Mouse (Mus musculus) cerebellum, adult 2 months (tissue): ENCODE results near the gene Usf2.

Source experiments
- CTCF ChIP-seq: fragments of 200-500 bp; IDR thresholded peaks from 2 replicates; pipeline ENCODE4 v1.5.1; 2011; ENCODE audit warnings: low read depth, mild to moderate bottlenecking, control low read depth, low read length, moderate library complexity, borderline replicate concordance; ENCODE audit not compliant: insufficient read depth
- POLR2A ChIP-seq: fragments of 200-500 bp; IDR thresholded peaks from 2 replicates; pipeline ENCODE4 v1.6.1; 2011; ENCODE audit warnings: low read length, control low read depth, borderline replicate concordance; ENCODE audit not compliant: insufficient read depth

DNA sequence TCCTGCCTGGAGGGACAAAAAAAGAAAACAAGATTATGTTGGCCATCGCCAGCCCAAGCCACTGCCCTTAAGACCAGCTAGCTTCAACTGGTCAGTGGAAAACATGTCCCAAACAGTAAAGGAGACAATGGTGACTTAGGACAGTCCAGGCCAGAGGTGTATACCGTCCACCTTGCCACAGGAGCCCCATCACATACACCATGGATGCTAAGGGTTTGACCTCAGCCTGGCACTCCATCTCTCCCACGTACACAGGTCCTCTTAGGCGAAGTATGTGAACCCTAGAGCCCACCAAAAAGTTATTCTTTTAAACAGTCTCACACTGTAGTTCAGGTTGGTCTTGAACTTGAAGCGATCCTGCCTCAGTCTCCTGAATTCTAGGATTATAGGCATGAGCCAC lies 6.3 kb upstream of the Usf2 start:
- TF ChIP-seq CTCF (no peak), POLR2A (no peak)
